Mouse (Mus musculus) lung, embryonic 16.5 days (tissue): ENCODE measurements at regions not wholly inside any gene's neighbourhood (a gene's known extent, or its start where the extent isn't known, plus 50 kb on each side); places are given as distances from the start of the nearest gene placed in this dataset.

Source experiments
- ATAC-seq: fragments of 200-750 bp; cut with Nextera tagmentation; 2 replicates; pipeline ENCODE4 v1.8.0; 2017; ENCODE audit warnings: low read depth, mild to moderate bottlenecking, moderate library complexity
- H3K27ac ChIP-seq: fragments of 300-500 bp; sonication (generic); 2 replicates; pipeline ENCODE4 v1.5.1; 2014; ENCODE audit warnings: mild to moderate bottlenecking, control low read depth, low read length
- H3K27me3 ChIP-seq: fragments of 300-500 bp; sonication (generic); 2 replicates; pipeline ENCODE4 v1.6.1; 2014; ENCODE audit warnings: low read depth, low read length, mixed read lengths; ENCODE audit not compliant: control insufficient read depth, insufficient read depth
- H3K36me3 ChIP-seq: fragments of 300-500 bp; sonication (generic); 2 replicates; pipeline ENCODE4 v1.6.1; 2014; ENCODE audit warnings: low read length; ENCODE audit not compliant: control insufficient read depth, insufficient read depth
- H3K4me1 ChIP-seq: fragments of 300-500 bp; sonication (generic); replicated peaks from 2 replicates; pipeline ENCODE4 v1.6.1; 2014; ENCODE audit warnings: low read length, mixed read lengths; ENCODE audit not compliant: control insufficient read depth, insufficient read depth
- H3K4me2 ChIP-seq: fragments of 300-500 bp; sonication (generic); 2 replicates; pipeline ENCODE4 v1.6.1; 2014; ENCODE audit warnings: low read depth, low read length, control low read depth
- H3K4me3 ChIP-seq: fragments of 300-500 bp; sonication (generic); 2 replicates; pipeline ENCODE4 v1.5.1; 2014; ENCODE audit warnings: mild to moderate bottlenecking, low read length, control low read depth
- H3K9ac ChIP-seq: fragments of 300-500 bp; sonication (generic); 2 replicates; pipeline ENCODE4 v1.6.1; 2014; ENCODE audit warnings: low read length, control low read depth
- H3K9me3 ChIP-seq: fragments of 300-500 bp; sonication (generic); 2 replicates; pipeline ENCODE4 v1.6.1; 2016; ENCODE audit warnings: low read length; ENCODE audit not compliant: control insufficient read depth
- WGBS: fragments of 180-500 bp; shearing (Covaris S2); extraction: QIAGEN DNeasy Blood & Tissue Kit; methylation state at CpG from one replicate; pipeline ENCODE4 v1.1.7; 2014; 5-methylcytosine and 5-hydroxymethylcytosine counted together

- 86% methylated on average over 6 of the region's 6 CpGs for WGBS
Measured at GRCm38 (mm10) chr11:25469819-25470218, 740.7 kb downstream of the 5730522E02Rik start.

DNA sequence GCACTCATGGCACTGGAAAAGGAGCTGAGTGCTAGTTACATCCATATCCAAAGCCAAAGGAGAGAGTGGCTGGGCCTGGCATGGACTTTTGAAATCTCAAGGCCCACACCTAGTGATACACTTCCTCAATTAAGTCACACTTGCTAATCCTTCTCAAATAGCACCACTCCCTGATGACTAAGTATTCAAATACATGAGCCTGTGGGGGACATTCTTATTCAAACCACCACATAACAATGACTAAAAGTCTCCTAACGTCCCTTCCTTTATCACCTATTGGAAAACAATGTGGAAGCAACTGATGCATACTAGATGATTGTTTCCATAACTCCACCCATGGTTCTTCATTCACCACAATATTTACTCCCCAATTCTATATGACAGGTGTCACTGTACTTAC is 773.4 kb downstream of the 5730522E02Rik start:
- no peaks in the 10 kb centered on the region for H3K36me3 ChIP-seq
- H3K27ac ChIP-seq: no peak overlapping the region
- no peak overlapping the region for H3K4me2 ChIP-seq
- no peaks in the 10 kb centered on the region for H3K4me1 ChIP-seq
- no peak for ATAC-seq
- H3K9ac ChIP-seq: no peak overlapping the region
- no peaks in the 10 kb centered on the region for H3K27me3 ChIP-seq
- no peak overlapping the region for H3K4me3 ChIP-seq
- 68% methylated on average over 1 of the region's 1 CpGs for WGBS
- no peaks in the 10 kb centered on the region for H3K9me3 ChIP-seq

More at GRCm38 (mm10) chr11:25469819-25470218, 740.7 kb downstream of the 5730522E02Rik start:
- no peak for ATAC-seq
- H3K9me3 ChIP-seq: no peaks in the 10 kb centered on the region
- H3K4me2 ChIP-seq: no peak overlapping the region
- H3K36me3 ChIP-seq: no peaks in the 10 kb centered on the region
- H3K4me3 ChIP-seq: no peak overlapping the region
- no peaks in the 10 kb centered on the region for H3K27me3 ChIP-seq
- H3K27ac ChIP-seq: no peak overlapping the region
- H3K9ac ChIP-seq: no peak overlapping the region
- H3K4me1 ChIP-seq: no peaks in the 10 kb centered on the region

DNA sequence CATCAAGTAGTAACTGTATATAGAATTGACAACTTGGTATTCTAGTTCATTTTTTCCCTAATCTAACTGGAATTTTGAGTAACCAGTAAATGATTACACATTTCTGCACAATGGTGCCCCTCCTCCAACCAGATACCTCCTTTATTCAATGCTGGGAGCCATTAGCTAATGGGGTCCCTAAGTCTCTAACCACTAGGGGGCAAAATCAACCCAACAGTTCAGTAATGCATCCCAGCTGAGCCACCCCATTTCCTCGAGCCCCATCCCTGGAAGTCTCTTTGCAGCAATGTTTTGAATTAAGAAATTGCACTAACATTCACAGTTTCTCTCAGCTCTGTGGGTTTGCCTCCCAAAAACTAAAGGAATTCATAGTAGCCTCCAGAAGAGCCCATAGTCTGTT is 774.9 kb downstream of the 5730522E02Rik start:
- no peak for ATAC-seq
- Histone ChIP-seq H3K9ac (no peak overlapping the region), H3K4me3 (no peak overlapping the region), H3K4me2 (no peak overlapping the region), H3K9me3 (no peaks in the 10 kb centered on the region), H3K27ac (no peak overlapping the region), H3K36me3 (no peaks in the 10 kb centered on the region), H3K4me1 (no peaks in the 10 kb centered on the region), H3K27me3 (no peaks in the 10 kb centered on the region)
- WGBS: 27% methylated on average over 1 of the region's 1 CpGs

DNA sequence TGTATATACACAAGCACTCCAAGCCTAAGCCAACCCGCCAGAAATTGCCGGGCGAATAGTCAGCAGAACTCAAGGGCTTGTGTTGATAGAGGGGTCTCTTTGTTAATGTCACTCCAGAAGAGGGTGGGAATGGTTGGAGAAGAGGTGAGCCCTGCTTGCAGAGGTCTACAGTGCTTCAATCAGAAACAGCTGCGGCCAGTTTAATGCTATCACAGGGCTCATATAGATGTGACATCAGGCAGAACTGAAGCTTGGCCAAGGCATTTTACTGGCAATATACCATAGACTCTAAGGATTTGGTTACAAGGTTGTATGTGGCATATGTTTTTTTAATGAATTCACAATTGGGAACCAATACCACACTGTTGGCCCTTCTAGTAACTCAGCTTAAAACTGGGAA is 787.4 kb downstream of the 5730522E02Rik start:
- Histone ChIP-seq H3K4me1 (no peaks in the 10 kb centered on the region), H3K27me3 (no peaks in the 10 kb centered on the region), H3K4me3 (no peak overlapping the region), H3K27ac (no peak overlapping the region), H3K4me2 (no peak overlapping the region), H3K36me3 (no peaks in the 10 kb centered on the region), H3K9me3 (no peaks in the 10 kb centered on the region), H3K9ac (no peak overlapping the region)
- ATAC-seq: no peak
- 56% methylated on average over 4 of the region's 4 CpGs for WGBS

- no peak overlapping the region for H3K9ac ChIP-seq
- no peaks in the 10 kb centered on the region for H3K4me1 ChIP-seq
- ATAC-seq: no peak
- no peak overlapping the region for H3K27ac ChIP-seq
- no peaks in the 10 kb centered on the region for H3K9me3 ChIP-seq
- no peaks in the 10 kb centered on the region for H3K27me3 ChIP-seq
- H3K36me3 ChIP-seq: no peaks in the 10 kb centered on the region
- no peak overlapping the region for H3K4me3 ChIP-seq
- H3K4me2 ChIP-seq: no peak overlapping the region
Measured at GRCm38 (mm10) chr11:25421486-25421885, 789.1 kb downstream of the 5730522E02Rik start.

DNA sequence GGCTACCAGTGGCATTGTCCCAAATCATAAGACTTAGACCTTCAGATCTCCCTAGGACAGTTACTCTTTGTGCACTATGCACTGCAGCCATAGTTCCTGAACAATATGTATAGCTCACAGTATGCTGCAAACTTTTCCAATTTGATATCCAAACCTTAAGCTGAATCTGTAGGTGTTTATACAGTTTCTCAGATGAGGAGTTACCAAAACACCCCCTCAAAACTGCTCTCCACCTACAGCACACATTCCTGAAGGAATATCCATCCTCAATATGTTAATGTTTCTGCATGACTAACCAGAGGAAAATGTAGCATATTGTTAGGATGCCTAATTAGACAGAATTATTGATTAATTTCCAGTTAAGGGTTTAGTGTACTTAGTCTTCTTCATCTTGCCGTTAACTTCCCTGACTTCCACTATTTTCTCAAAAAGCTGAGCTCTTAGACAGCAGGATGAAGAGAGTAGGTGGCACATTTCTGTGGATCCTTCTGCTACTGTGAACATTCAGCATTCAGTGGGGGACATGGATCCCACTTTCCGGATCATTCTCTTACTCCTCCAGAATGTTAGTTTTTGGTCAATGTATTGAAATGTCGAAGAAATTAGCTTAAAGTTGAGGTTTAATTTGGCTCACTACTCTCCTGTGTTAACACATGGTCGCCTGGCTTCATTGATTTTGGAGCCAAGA is 800.0 kb downstream of the 5730522E02Rik start:
- H3K4me2 ChIP-seq: no peak overlapping the region
- H3K4me1 ChIP-seq: no peaks in the 10 kb centered on the region
- 80% methylated on average over 4 of the region's 4 CpGs for WGBS
- H3K27ac ChIP-seq: no peak overlapping the region
- no peak overlapping the region for H3K4me3 ChIP-seq
- no peak for ATAC-seq
- H3K27me3 ChIP-seq: no peaks in the 10 kb centered on the region
- no peaks in the 10 kb centered on the region for H3K36me3 ChIP-seq
- H3K9ac ChIP-seq: no peak overlapping the region
- no peaks in the 10 kb centered on the region for H3K9me3 ChIP-seq

DNA sequence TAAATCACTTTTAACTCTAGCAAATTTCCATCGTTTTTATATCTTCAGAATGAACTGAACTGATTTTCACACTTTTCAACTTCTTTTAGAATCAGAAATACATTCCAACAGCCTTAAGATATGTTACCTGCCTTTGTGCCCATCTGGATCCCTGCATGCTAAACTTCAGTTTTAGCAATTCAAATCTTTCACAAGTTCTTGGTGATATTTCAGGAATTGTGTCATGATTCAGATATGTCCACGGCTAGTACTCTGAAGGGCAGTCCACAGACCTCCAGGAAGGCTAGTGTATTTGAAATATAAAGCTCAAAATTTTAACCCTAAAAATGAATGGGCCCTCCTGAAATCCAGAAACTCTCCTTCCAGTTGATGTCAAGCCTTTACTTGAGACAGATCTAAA is 818.9 kb downstream of the 5730522E02Rik start:
- no peaks in the 10 kb centered on the region for H3K36me3 ChIP-seq
- no peak overlapping the region for H3K27ac ChIP-seq
- H3K4me3 ChIP-seq: no peak overlapping the region
- no peak overlapping the region for H3K9ac ChIP-seq
- no peaks in the 10 kb centered on the region for H3K4me1 ChIP-seq
- no peaks in the 10 kb centered on the region for H3K9me3 ChIP-seq
- ATAC-seq: no peak
- H3K4me2 ChIP-seq: no peak overlapping the region
- no peaks in the 10 kb centered on the region for H3K27me3 ChIP-seq
- WGBS: 40% methylated on average over 2 of the region's 2 CpGs

GRCm38 (mm10) chr11:25367111-25367510 is 843.5 kb downstream of the 5730522E02Rik start:
- Histone ChIP-seq H3K36me3 (no peaks in the 10 kb centered on the region), H3K9me3 (no peaks in the 10 kb centered on the region), H3K4me3 (no peak overlapping the region), H3K27ac (no peak overlapping the region), H3K27me3 (no peaks in the 10 kb centered on the region), H3K9ac (no peak overlapping the region), H3K4me1 (no peaks in the 10 kb centered on the region), H3K4me2 (no peak overlapping the region)
- no peak for ATAC-seq
- WGBS: 69% methylated on average over 2 of the region's 2 CpGs

DNA sequence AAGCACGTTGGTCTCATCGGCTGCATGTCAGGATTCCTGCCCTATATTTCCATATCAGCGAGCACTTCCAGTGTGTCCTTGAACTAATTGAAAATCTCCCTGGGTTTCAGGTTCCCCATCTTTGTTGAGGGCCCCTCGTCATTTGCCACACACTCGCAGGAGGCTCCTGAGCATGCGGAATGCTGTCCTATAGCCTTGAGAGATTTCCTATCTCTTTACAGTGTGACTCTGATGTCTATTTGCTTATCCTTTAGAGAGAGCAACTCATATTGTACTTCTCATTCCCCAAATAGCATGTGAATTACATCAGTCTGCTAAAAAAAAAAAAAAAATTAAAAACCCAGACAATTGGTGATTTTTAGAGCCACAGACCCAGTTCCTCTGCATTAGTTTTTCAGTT is 845.1 kb downstream of the 5730522E02Rik start:
- Histone ChIP-seq H3K36me3 (no peaks in the 10 kb centered on the region), H3K27me3 (no peaks in the 10 kb centered on the region), H3K9ac (no peak overlapping the region), H3K9me3 (no peaks in the 10 kb centered on the region), H3K27ac (no peak overlapping the region), H3K4me1 (no peaks in the 10 kb centered on the region), H3K4me3 (no peak overlapping the region), H3K4me2 (no peak overlapping the region)
- WGBS: 26% methylated on average over 6 of the region's 6 CpGs
- ATAC-seq: no peak

DNA sequence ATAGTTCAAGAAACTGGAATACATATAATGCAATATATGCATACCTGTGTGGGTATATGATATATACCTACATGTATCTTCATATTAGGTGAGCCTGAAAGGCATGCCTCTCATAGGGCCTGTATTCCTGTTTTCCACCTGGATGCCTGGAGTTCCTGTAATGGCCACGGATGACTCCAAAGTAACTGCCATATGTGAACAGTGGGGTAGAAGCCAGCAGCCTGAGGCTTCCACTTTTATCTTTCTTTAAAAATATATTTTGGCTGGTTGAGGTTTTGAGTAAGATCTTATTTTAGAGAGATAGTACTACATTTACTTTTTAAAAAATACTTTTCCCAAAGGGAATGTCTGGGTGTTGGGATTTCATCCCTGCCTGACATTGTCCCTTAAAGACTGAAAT is 850.8 kb downstream of the 5730522E02Rik start:
- no peak for ATAC-seq
- H3K4me1 ChIP-seq: peaks cover 15% of the 10 kb centered on the region
- H3K9me3 ChIP-seq: no peaks in the 10 kb centered on the region
- H3K4me2 ChIP-seq: no peak overlapping the region
- no peak overlapping the region for H3K9ac ChIP-seq
- no peaks in the 10 kb centered on the region for H3K27me3 ChIP-seq
- 90% methylated on average over 1 of the region's 1 CpGs for WGBS
- H3K27ac ChIP-seq: no peak overlapping the region
- no peak overlapping the region for H3K4me3 ChIP-seq
- no peaks in the 10 kb centered on the region for H3K36me3 ChIP-seq
